Comparison of ENCODE assay signal across 22 mouse cellular contexts in the genomic region with DNA sequence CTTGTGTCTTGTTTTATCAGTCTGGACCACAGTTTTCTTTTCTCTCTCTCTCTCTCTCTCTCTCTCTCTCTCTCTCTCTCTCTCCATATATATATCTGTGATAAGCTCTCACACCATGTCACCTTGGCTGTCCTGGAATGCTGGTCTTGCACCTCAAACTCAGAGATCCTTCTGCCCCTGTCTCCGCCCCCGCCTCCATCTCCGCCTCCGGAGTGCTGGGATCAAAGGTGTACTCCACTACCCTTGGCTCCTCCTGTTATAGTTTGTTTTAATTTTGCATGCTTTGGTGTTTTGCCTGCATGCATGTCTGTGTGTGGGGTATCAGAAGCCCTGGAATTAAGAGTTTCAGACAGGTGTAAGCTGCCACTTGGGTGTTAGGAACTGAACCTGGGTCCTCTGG. TPM values are rescaled to one million over a fixed set of nuclear protein-coding genes. Genes with fewer than 3 reads are reported as not detected.
DNase-seq lines count a peak whose midpoint lies in the region; ATAC-seq and TF ChIP-seq lines count a peak whose summit lies in the region.
"Had no signal": no experiment of that assay in that cellular context is flagged by ENCODE, and none has a peak within 500 bp of the region (broad histone marks: within the 10 kb centered on the region; RNA-seq: fewer than 3 reads in every experiment).

No protein-coding gene starts in this region.

- TF ChIP-seq EP300 in stomach, postnatal 0 days (optimal IDR thresholded peaks at IDR 0.05), result no peak

- 54% methylated on average over 4 of the region's 4 CpGs for WGBS in kidney, adult 2 months
- 92% methylated on average over 4 of the region's 4 CpGs for WGBS in kidney, embryonic 16.5 days
- WGBS in kidney, embryonic 15.5 days, result 90% methylated on average over 4 of the region's 4 CpGs
- WGBS in stomach, embryonic 16.5 days, result 88% methylated on average over 4 of the region's 4 CpGs
- WGBS in stomach, postnatal 0 days, result 81% methylated on average over 4 of the region's 4 CpGs

- H3K4me1 ChIP-seq in kidney, adult 2 months (ENCODE audit: control insufficient read depth, insufficient read depth, low read length), result no peaks in the 10 kb centered on the region; the same call in 1 of the 2 replicates
- peaks cover 6% of the 10 kb centered on the region for H3K4me1 ChIP-seq in kidney, embryonic 16.5 days (ENCODE audit: insufficient read depth, low read length)
- peaks cover 15% of the 10 kb centered on the region for H3K4me1 ChIP-seq in kidney, embryonic 15.5 days
- H3K4me1 ChIP-seq in stomach, embryonic 16.5 days (ENCODE audit: control insufficient read depth, insufficient read depth, low read length), result peaks cover 8% of the 10 kb centered on the region; the same call in 1 of the 2 replicates
- no peaks in the 10 kb centered on the region for H3K4me1 ChIP-seq in stomach, postnatal 0 days (replicated peaks; ENCODE audit: control insufficient read depth, insufficient read depth)

- H3K36me3 ChIP-seq in kidney, adult 2 months (ENCODE audit: control insufficient read depth, insufficient read depth, low read length), result peaks cover 1% of the 10 kb centered on the region
- peaks cover 39% of the 10 kb centered on the region for H3K36me3 ChIP-seq in kidney, embryonic 16.5 days (ENCODE audit: insufficient read depth, low read length)
- peaks cover 90% of the 10 kb centered on the region for H3K36me3 ChIP-seq in kidney, embryonic 15.5 days
- H3K36me3 ChIP-seq in stomach, embryonic 16.5 days (ENCODE audit: control insufficient read depth, insufficient read depth, low read length), result 0 out of 2 replicates have a peak, but pooled peaks cover 5% of the 10 kb centered on the region
- H3K36me3 ChIP-seq in stomach, postnatal 0 days (ENCODE audit: control insufficient read depth, insufficient read depth, low read length), result peaks cover 22% of the 10 kb centered on the region
- H3K36me3 ChIP-seq: G1E had no signal

- H3K9ac ChIP-seq in kidney, embryonic 16.5 days (replicated peaks; ENCODE audit: low read length), result no peak overlapping the region
- H3K9ac ChIP-seq in kidney, embryonic 15.5 days, result no peak overlapping the region
- no peak overlapping the region for H3K9ac ChIP-seq in stomach, embryonic 16.5 days (ENCODE audit: low read length)
- no peak overlapping the region for H3K9ac ChIP-seq in stomach, postnatal 0 days (ENCODE audit: low read length)

- H3K4me3 ChIP-seq in kidney, adult 2 months (ENCODE audit: insufficient read depth, low read depth, low read length), result no peak overlapping the region
- H3K4me3 ChIP-seq in kidney, embryonic 16.5 days (ENCODE audit: low read length), result no peak overlapping the region
- H3K4me3 ChIP-seq in kidney, embryonic 15.5 days (replicated peaks), result no peak overlapping the region
- no peak overlapping the region for H3K4me3 ChIP-seq in stomach, embryonic 16.5 days (replicated peaks; ENCODE audit: low read length)
- no peak overlapping the region for H3K4me3 ChIP-seq in stomach, postnatal 0 days (ENCODE audit: low read depth, low read length)

- H3K27me3 ChIP-seq in kidney, adult 2 months (replicated peaks; ENCODE audit: control insufficient read depth, insufficient read depth, low read length), result no peaks in the 10 kb centered on the region
- H3K27me3 ChIP-seq in kidney, embryonic 16.5 days (ENCODE audit: insufficient read depth, low read length), result no peaks in the 10 kb centered on the region
- H3K27me3 ChIP-seq in kidney, embryonic 15.5 days, result no peaks in the 10 kb centered on the region
- no peaks in the 10 kb centered on the region for H3K27me3 ChIP-seq in stomach, embryonic 16.5 days (ENCODE audit: control insufficient read depth, insufficient read depth, low read length)
- no peaks in the 10 kb centered on the region for H3K27me3 ChIP-seq in stomach, postnatal 0 days (ENCODE audit: control insufficient read depth, insufficient read depth, low read length)
- H3K27me3 ChIP-seq: CH12.LX, Patski had no signal

- no peak overlapping the region for H3K4me2 ChIP-seq in kidney, embryonic 16.5 days (replicated peaks; ENCODE audit: low read depth, low read length)
- no peak overlapping the region for H3K4me2 ChIP-seq in kidney, embryonic 15.5 days
- no peak overlapping the region for H3K4me2 ChIP-seq in stomach, embryonic 16.5 days (ENCODE audit: low read depth, low read length)
- H3K4me2 ChIP-seq in stomach, postnatal 0 days (replicated peaks; ENCODE audit: low read depth), result no peak overlapping the region

- TF ChIP-seq POLR2A in kidney, adult 2 months (IDR thresholded peaks at IDR 0.05; ENCODE audit: low read depth, low read length), result no peak

- H3K27ac ChIP-seq in kidney, adult 2 months (ENCODE audit: insufficient read depth, low read depth, low read length), result no peak overlapping the region
- no peak overlapping the region for H3K27ac ChIP-seq in kidney, embryonic 16.5 days (ENCODE audit: low read length)
- no peak overlapping the region for H3K27ac ChIP-seq in kidney, embryonic 15.5 days
- peak overlapping the region; percentile 23; the same call in 1 of the 2 replicates for H3K27ac ChIP-seq in stomach, embryonic 16.5 days (ENCODE audit: low read length)
- no peak overlapping the region for H3K27ac ChIP-seq in stomach, postnatal 0 days (replicated peaks)

- TF ChIP-seq CTCF in kidney, adult 2 months (conservative IDR thresholded peaks at IDR 0.05; ENCODE audit: insufficient read depth, insufficient read length, low read depth, low read length), result no peak
- TF ChIP-seq CTCF in stomach, postnatal 0 days (IDR thresholded peaks at IDR 0.05; ENCODE audit: low read depth), result no peak

- DNase-seq in kidney, adult 2 months, result peak; percentile 56
- peak; percentile 48 for DNase-seq in kidney, postnatal 14 days
- no peak for DNase-seq in kidney, postnatal 10 days
- DNase-seq in kidney, postnatal 25 days, result peak; percentile 42 to 68
- DNase-seq in stomach, postnatal 0 days (ENCODE audit: low spot score), result no peak
- DNase-seq: adrenal gland, adult 2 months; adrenal gland, adult 8-10 months; adrenal gland, postnatal 10 days; adrenal gland, postnatal 14 days; adrenal gland, postnatal 25 days; adrenal gland, postnatal 36 days; B cell, adult 2 months; cerebellum, adult 11 months; cerebellum, adult 11-12 months had no signal

- H3K9me3 ChIP-seq in kidney, embryonic 16.5 days (ENCODE audit: low read length), result no peaks in the 10 kb centered on the region
- H3K9me3 ChIP-seq in kidney, embryonic 15.5 days (replicated peaks), result no peaks in the 10 kb centered on the region
- H3K9me3 ChIP-seq in stomach, embryonic 16.5 days (replicated peaks; ENCODE audit: control insufficient read depth, low read length), result no peaks in the 10 kb centered on the region
- H3K9me3 ChIP-seq in stomach, postnatal 0 days (ENCODE audit: control insufficient read depth, low read length), result no peaks in the 10 kb centered on the region
- H3K9me3 ChIP-seq: G1E had no signal

- no peak for ATAC-seq in kidney, embryonic 16.5 days (ENCODE audit: low FRiP score, low TSS enrichment)
- ATAC-seq in kidney, embryonic 15.5 days (replicated peaks; ENCODE audit: low FRiP score), result no peak
- ATAC-seq in stomach, embryonic 16.5 days (ENCODE audit: insufficient read depth, low FRiP score), result no peak
- ATAC-seq in stomach, postnatal 0 days (ENCODE audit: low FRiP score, low TSS enrichment), result no peak
- ATAC-seq: activated CD4-positive, CD25-positive, alpha-beta regulatory T cell, adult 4 months; CD4-positive, CD25-positive, alpha-beta regulatory T cell, adult 4 months; Patski had no signal

RNA-seq across cellular contexts. Expression of a gene that starts 31.8 kb away (rescaled TPM):
- polyA plus RNA-seq in kidney, adult 2 months (2012; rRNA removed), result 45.0 and 57.5 TPM in 2 replicates
- 5.3 and 8.3 TPM in 2 replicates for polyA plus RNA-seq in kidney, embryonic 16.5 days (2015; fragmentation: Nextera tagmentation; extraction: Ambion mirVana)
- 12.5 and 12.7 TPM in 2 replicates for polyA plus RNA-seq in kidney, embryonic 15.5 days (2015; fragmentation: Nextera tagmentation; extraction: Ambion mirVana)
- 3.4 and 4.7 TPM in 2 replicates for polyA plus RNA-seq in stomach, embryonic 16.5 days (2015; fragmentation: Nextera tagmentation; extraction: Ambion mirVana)
- polyA plus RNA-seq in stomach, postnatal 0 days (2015; fragmentation: Nextera tagmentation; extraction: Ambion mirVana), result 14.7 and 17.8 TPM in 2 replicates

Comparison
In these comparisons a context has a peak if more than half of its experiments do, and no peak if none do; other contexts are left out.
1. DNase-seq: peak in kidney, adult 2 months (single experiment), kidney, postnatal 14 days (single experiment) and kidney, postnatal 25 days (2 of 2); none in kidney, postnatal 10 days (single experiment) and stomach, postnatal 0 days (single experiment).